Mouse (Mus musculus) limb, embryonic 14.5 days (tissue): ENCODE measurements around the gene Cpeb4. TPM values are rescaled to one million over a fixed set of nuclear protein-coding genes. Genes with fewer than 3 reads are reported as not detected.

Experiments
- ATAC-seq: fragments of 200-750 bp; cut with Nextera tagmentation; 2 replicates; pipeline ENCODE4 v1.8.0; 2017; ENCODE audit warnings: low read depth, moderate number of reproducible peaks, moderate TSS enrichment; ENCODE audit not compliant: low FRiP score
- DNase-seq: peaks from one replicate; pipeline ENCODE4 v3.0.0-alpha.2; 2015; ENCODE audit warnings: low spot score
- H3K27ac ChIP-seq: fragments of 300-500 bp; sonication (generic); replicated peaks from 2 replicates; pipeline ENCODE4 v1.5.1; 2014; ENCODE audit warnings: low read depth, mild to moderate bottlenecking, low read length, moderate library complexity, mixed read lengths
- H3K27me3 ChIP-seq: fragments of 300-500 bp; sonication (generic); 2 replicates; pipeline ENCODE4 v1.6.1; 2014; ENCODE audit warnings: low read length, mixed read lengths; ENCODE audit not compliant: control insufficient read depth, insufficient read depth
- H3K36me3 ChIP-seq: fragments of 300-500 bp; sonication (generic); 2 replicates; pipeline ENCODE4 v1.6.1; 2014; ENCODE audit warnings: mild to moderate bottlenecking, low read length, moderate library complexity, mixed read lengths; ENCODE audit not compliant: control insufficient read depth, insufficient read depth
- H3K4me1 ChIP-seq: fragments of 300-500 bp; sonication (generic); 2 replicates; pipeline ENCODE4 v1.6.1; 2014; ENCODE audit warnings: antibody characterized with exemption, low read length, mixed read lengths; ENCODE audit not compliant: control insufficient read depth, insufficient read depth
- H3K4me2 ChIP-seq: fragments of 300-500 bp; sonication (generic); replicated peaks from 2 replicates; pipeline ENCODE4 v1.6.1; 2014; ENCODE audit warnings: low read depth, mild to moderate bottlenecking, low read length, moderate library complexity; ENCODE audit not compliant: severe bottlenecking
- H3K4me3 ChIP-seq: fragments of 300-500 bp; sonication (generic); replicated peaks from 2 replicates; pipeline ENCODE4 v1.5.1; 2014; ENCODE audit warnings: low read length
- H3K9ac ChIP-seq: fragments of 300-500 bp; sonication (generic); 2 replicates; pipeline ENCODE4 v1.6.1; 2014; ENCODE audit warnings: mild to moderate bottlenecking, low read depth, low read length, moderate library complexity; ENCODE audit not compliant: severe bottlenecking
- H3K9me3 ChIP-seq: fragments of 300-500 bp; sonication (generic); 2 replicates; pipeline ENCODE4 v1.6.1; 2016; ENCODE audit warnings: low read length; ENCODE audit not compliant: control insufficient read depth
- POLR2A ChIP-seq: fragments of 200-500 bp; IDR thresholded peaks from 2 replicates; pipeline ENCODE4 v1.8.0; 2012; ENCODE audit warnings: inconsistent platforms, mild to moderate bottlenecking, moderate library complexity, borderline replicate concordance; ENCODE audit not compliant: insufficient read depth, insufficient read length; ENCODE audit errors: extremely low read depth
- WGBS: fragments of 180-500 bp; shearing (Covaris S2); extraction: QIAGEN DNeasy Blood & Tissue Kit; methylation state at CpG from one replicate; pipeline ENCODE4 v1.1.7; 2014; 5-methylcytosine and 5-hydroxymethylcytosine counted together
- polyA plus RNA-seq, 2 experiments: library from polyadenylated mRNA; depleted of rRNA in 1 of 2; stranded (reverse) in 1 of 2; unstranded in 1 of 2; fragments of >200 nt; fragmentation: Nextera tagmentation in 1 of 2; extraction: Ambion mirVana in 1 of 2; gene quantifications; 2 replicates each; pipeline versions ENCODE4 v1.2.1 to v1.2.3; 2012 to 2014

The Cpeb4 gene
- polyA plus RNA-seq, 2 experiments, result 4.9 to 6.5 TPM

- Histone ChIP-seq H3K27ac (no peak overlapping the region), H3K36me3 (no peaks in the 10 kb centered on the region), H3K9ac (no peak overlapping the region; the same call in 1 of the 2 replicates), H3K4me2 (peak overlapping the region; percentile 61), H3K4me3 (peak overlapping the region; percentile 42), H3K4me1 (no peaks in the 10 kb centered on the region), H3K27me3 (0 out of 2 replicates have a peak, but pooled peaks cover 3% of the 10 kb centered on the region), H3K9me3 (no peaks in the 10 kb centered on the region)
- DNase-seq (no peak), ATAC-seq (peak; percentile 15; the same call in 1 of the 2 replicates)
- 22% methylated on average over 15 of the region's 15 CpGs for WGBS
- TF ChIP-seq POLR2A, result no peak
These were observed 76.7 kb downstream of the Cpeb4 start for GRCm38 (mm10) chr11:31948462-31949330.

- peak; percentile 93 for DNase-seq
- no peaks in the 10 kb centered on the region for H3K36me3 ChIP-seq
- H3K9ac ChIP-seq, result no peak overlapping the region; the same call in none of the 2 replicates
- peak overlapping the region; percentile 42 for H3K4me3 ChIP-seq
- 0 out of 2 replicates have a peak, but pooled peaks have one; percentile 53 for ATAC-seq
- 1% methylated on average over 17 of the region's 17 CpGs for WGBS
- no peaks in the 10 kb centered on the region for H3K4me1 ChIP-seq
- no peaks in the 10 kb centered on the region for H3K9me3 ChIP-seq
- TF ChIP-seq POLR2A, result no peak
- 0 out of 2 replicates have a peak, but pooled peaks cover 3% of the 10 kb centered on the region for H3K27me3 ChIP-seq
- no peak overlapping the region for H3K27ac ChIP-seq
- H3K4me2 ChIP-seq, result peak overlapping the region; percentile 61
These were observed 77.3 kb downstream of the Cpeb4 start for GRCm38 (mm10) chr11:31949331-31949785.

GRCm38 (mm10) chr11:31960071-31960470 lies 88.1 kb downstream of the Cpeb4 start:
- H3K27me3 ChIP-seq, result no peaks in the 10 kb centered on the region
- ATAC-seq (no peak), DNase-seq (no peak)
- H3K9me3 ChIP-seq, result no peaks in the 10 kb centered on the region
- H3K4me3 ChIP-seq, result no peak overlapping the region
- no peak overlapping the region for H3K27ac ChIP-seq
- H3K36me3 ChIP-seq, result no peaks in the 10 kb centered on the region
- H3K9ac ChIP-seq, result no peak overlapping the region
- H3K4me1 ChIP-seq, result no peaks in the 10 kb centered on the region
- TF ChIP-seq POLR2A, result no peak
- H3K4me2 ChIP-seq, result no peak overlapping the region

- H3K4me1 ChIP-seq, result 0 out of 2 replicates have a peak, but pooled peaks cover 2% of the 10 kb centered on the region
- no peaks in the 10 kb centered on the region for H3K27me3 ChIP-seq
- 96% methylated on average over 1 of the region's 1 CpGs for WGBS
- DNase-seq (no peak), ATAC-seq (no peak)
- H3K36me3 ChIP-seq, result no peaks in the 10 kb centered on the region
- H3K27ac ChIP-seq, result no peak overlapping the region
- H3K4me2 ChIP-seq, result no peak overlapping the region
- TF ChIP-seq POLR2A, result no peak
- H3K9me3 ChIP-seq, result no peaks in the 10 kb centered on the region
- H3K9ac ChIP-seq, result no peak overlapping the region
- no peak overlapping the region for H3K4me3 ChIP-seq
These were observed 92.0 kb downstream of the Cpeb4 start for GRCm38 (mm10) chr11:31963993-31964392.

- no peak for TF ChIP-seq POLR2A
These were observed 93.5 kb downstream of the Cpeb4 start, which contains the start of gene 4930524B15Rik for GRCm38 (mm10) chr11:31965256-31966134. Gene 4930524B15Rik, plus strand, starts transcription at chr11:31965592.

More at GRCm38 (mm10) chr11:31965256-31966134, 93.5 kb downstream of the Cpeb4 start, which contains the start of gene 4930524B15Rik:
- DNase-seq, result no peak
- H3K9me3 ChIP-seq, result no peaks in the 10 kb centered on the region
- no peak within 1 kb of the TSS for H3K27ac ChIP-seq
- H3K9ac ChIP-seq, result peak within 1 kb of the TSS; percentile 62
- H3K4me2 ChIP-seq, result peak within 1 kb of the TSS; percentile 49
- no peaks in the 10 kb centered on the region for H3K36me3 ChIP-seq
- H3K4me3 ChIP-seq, result peak within 1 kb of the TSS; percentile 26
- no peaks in the 10 kb centered on the region for H3K27me3 ChIP-seq
- H3K4me1 ChIP-seq, result 0 out of 2 replicates have a peak, but pooled peaks cover 2% of the 10 kb centered on the region
- ATAC-seq, result no peak
- 41% methylated on average over 43 of the region's 49 CpGs for WGBS
